Mouse (Mus musculus): ENCODE measurements around the gene Kat2b. TPM values are rescaled to one million over a fixed set of nuclear protein-coding genes. Genes with fewer than 3 reads are reported as not detected.
"Not testable (repeated sequence)": the region's sequence is repeated elsewhere in the genome, so short reads cannot be mapped to it uniquely, and the experiment has no call there.

The Kat2b gene
- polyA plus RNA-seq, 1 experiment from 2014 or later = 5.1 TPM

DNA sequence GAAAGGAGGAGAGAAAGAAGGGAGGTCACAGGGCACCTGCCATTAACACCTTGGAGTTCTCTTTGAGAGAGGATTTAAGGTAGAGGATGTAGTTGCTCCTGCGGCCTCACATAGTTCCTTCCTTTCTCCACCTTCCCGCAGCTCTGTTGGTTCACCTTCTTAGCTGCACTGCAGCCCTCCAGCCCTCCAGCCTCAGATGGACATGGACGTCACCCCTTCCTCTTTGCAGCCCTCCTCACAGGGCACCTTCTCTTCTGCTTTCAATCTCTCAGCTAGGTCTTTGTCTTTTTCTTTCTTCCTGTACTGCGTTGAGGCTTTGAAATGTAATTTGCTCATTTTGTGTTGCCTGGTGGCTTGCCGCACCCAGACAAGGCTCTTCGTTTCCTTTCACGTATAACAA is 42.3 kb downstream of the Kat2b start:
- WGBS = no CpG with 5 or more reads among the region's 7 CpGs
- not testable (repeated sequence) for H3K27ac ChIP-seq; H3K27me3 ChIP-seq; H3K9ac ChIP-seq; H3K4me1 ChIP-seq; H3K4me2 ChIP-seq; ATAC-seq (ENCODE audit: insufficient number of reproducible peaks, insufficient read depth, low FRiP score, low TSS enrichment, low read depth); H3K9me3 ChIP-seq; H3K4me3 ChIP-seq
- H3K36me3 ChIP-seq = peaks cover 18% of the 10 kb centered on the region; the same call in 1 of the 2 replicates

GRCm38 (mm10) chr17:53617295-53617957 is 50.8 kb downstream of the Kat2b start:
- Histone ChIP-seq H3K27ac (no peak overlapping the region), H3K4me3 (no peak overlapping the region), H3K9ac (no peak overlapping the region), H3K4me2 (no peak overlapping the region), H3K9me3 (no peaks in the 10 kb centered on the region), H3K4me1 (no peaks in the 10 kb centered on the region), H3K27me3 (no peaks in the 10 kb centered on the region), H3K36me3 (peaks cover 8% of the 10 kb centered on the region)
- 90% methylated on average over 6 of the region's 6 CpGs for WGBS
- no peak for ATAC-seq (ENCODE audit: insufficient number of reproducible peaks, insufficient read depth, low FRiP score, low TSS enrichment, low read depth)

GRCm38 (mm10) chr17:53618369-53618768 is 51.7 kb downstream of the Kat2b start:
- Histone ChIP-seq H3K4me1 (no peaks in the 10 kb centered on the region), H3K36me3 (peaks cover 6% of the 10 kb centered on the region), H3K9me3 (no peaks in the 10 kb centered on the region), H3K27ac (no peak overlapping the region), H3K4me2 (no peak overlapping the region), H3K9ac (no peak overlapping the region), H3K4me3 (no peak overlapping the region), H3K27me3 (no peaks in the 10 kb centered on the region)
- 93% methylated on average over 7 of the region's 7 CpGs for WGBS
- ATAC-seq (ENCODE audit: insufficient number of reproducible peaks, insufficient read depth, low FRiP score, low TSS enrichment, low read depth) = no peak

DNA sequence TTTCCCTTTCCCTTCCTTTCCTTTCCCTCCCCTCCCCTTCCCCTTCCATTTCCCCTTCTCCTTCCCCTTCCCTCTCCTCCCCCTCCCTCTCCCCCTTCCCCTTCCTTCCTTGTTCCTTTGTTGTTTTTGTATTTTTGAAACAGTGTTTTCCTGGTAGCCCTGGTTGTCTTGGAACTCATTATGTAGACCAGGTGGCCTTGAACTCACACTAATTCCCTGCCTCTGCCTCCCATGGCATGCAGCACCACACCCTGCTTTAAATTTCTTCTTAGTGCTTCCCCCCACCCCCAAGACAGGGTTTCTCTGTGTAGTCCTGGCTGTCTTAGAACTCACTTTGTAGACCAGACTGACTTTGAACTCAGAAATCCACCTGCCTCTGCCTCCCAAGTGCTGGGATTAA is 52.7 kb downstream of the Kat2b start:
- H3K4me2 ChIP-seq = no peak overlapping the region
- peaks cover 5% of the 10 kb centered on the region for H3K36me3 ChIP-seq
- H3K4me1 ChIP-seq = no peaks in the 10 kb centered on the region
- H3K4me3 ChIP-seq = no peak overlapping the region
- H3K27ac ChIP-seq = no peak overlapping the region
- ATAC-seq (ENCODE audit: insufficient number of reproducible peaks, insufficient read depth, low FRiP score, low TSS enrichment, low read depth) = no peak
- H3K9me3 ChIP-seq = no peaks in the 10 kb centered on the region
- no peaks in the 10 kb centered on the region for H3K27me3 ChIP-seq
- H3K9ac ChIP-seq = no peak overlapping the region

- Histone ChIP-seq H3K36me3 (peaks cover 5% of the 10 kb centered on the region; the same call in 1 of the 2 replicates), H3K4me2 (no peak overlapping the region), H3K4me1 (no peaks in the 10 kb centered on the region), H3K27ac (no peak overlapping the region), H3K27me3 (no peaks in the 10 kb centered on the region), H3K4me3 (no peak overlapping the region), H3K9ac (no peak overlapping the region), H3K9me3 (no peaks in the 10 kb centered on the region)
- no peak for ATAC-seq (ENCODE audit: insufficient number of reproducible peaks, insufficient read depth, low FRiP score, low TSS enrichment, low read depth)
- WGBS = 89% methylated on average over 4 of the region's 4 CpGs
These were observed 54.0 kb downstream of the Kat2b start for GRCm38 (mm10) chr17:53620611-53621010.

DNA sequence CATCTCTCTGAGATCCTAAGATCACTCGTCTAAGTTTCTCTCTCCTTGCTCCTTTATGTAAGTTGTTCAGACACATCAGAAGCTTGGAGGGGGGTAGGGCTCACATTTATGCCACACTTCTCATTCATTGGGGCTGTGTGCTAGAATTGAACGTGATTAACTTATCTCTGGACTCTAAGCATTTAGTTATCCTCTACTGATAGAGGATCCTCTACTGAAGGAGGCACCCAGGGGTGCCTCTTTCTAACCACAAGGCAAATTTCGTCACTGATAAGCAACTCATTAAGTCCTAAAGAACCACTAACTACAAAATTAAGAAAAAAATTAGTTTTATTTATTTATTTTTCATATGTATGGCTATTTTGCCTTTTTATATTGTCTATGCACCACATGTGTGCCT is 55.5 kb downstream of the Kat2b start:
- Histone ChIP-seq H3K27me3 (no peaks in the 10 kb centered on the region), H3K4me1 (no peaks in the 10 kb centered on the region), H3K9ac (no peak overlapping the region), H3K4me3 (no peak overlapping the region), H3K36me3 (peaks cover 10% of the 10 kb centered on the region; the same call in 1 of the 2 replicates), H3K27ac (no peak overlapping the region), H3K4me2 (no peak overlapping the region), H3K9me3 (no peaks in the 10 kb centered on the region)
- no peak for ATAC-seq (ENCODE audit: insufficient number of reproducible peaks, insufficient read depth, low FRiP score, low TSS enrichment, low read depth)
- 80% methylated on average over 3 of the region's 3 CpGs for WGBS

- H3K27me3 ChIP-seq = no peaks in the 10 kb centered on the region
- no peak overlapping the region for H3K27ac ChIP-seq
- peaks cover 10% of the 10 kb centered on the region; the same call in 1 of the 2 replicates for H3K36me3 ChIP-seq
- no peak for ATAC-seq (ENCODE audit: insufficient number of reproducible peaks, insufficient read depth, low FRiP score, low TSS enrichment, low read depth)
- WGBS = 91% methylated on average over 9 of the region's 9 CpGs
- H3K9ac ChIP-seq = no peak overlapping the region
- no peaks in the 10 kb centered on the region for H3K4me1 ChIP-seq
- no peak overlapping the region for H3K4me3 ChIP-seq
- H3K4me2 ChIP-seq = no peak overlapping the region
- H3K9me3 ChIP-seq = no peaks in the 10 kb centered on the region
These were observed 57.1 kb downstream of the Kat2b start for GRCm38 (mm10) chr17:53623762-53624161.

DNA sequence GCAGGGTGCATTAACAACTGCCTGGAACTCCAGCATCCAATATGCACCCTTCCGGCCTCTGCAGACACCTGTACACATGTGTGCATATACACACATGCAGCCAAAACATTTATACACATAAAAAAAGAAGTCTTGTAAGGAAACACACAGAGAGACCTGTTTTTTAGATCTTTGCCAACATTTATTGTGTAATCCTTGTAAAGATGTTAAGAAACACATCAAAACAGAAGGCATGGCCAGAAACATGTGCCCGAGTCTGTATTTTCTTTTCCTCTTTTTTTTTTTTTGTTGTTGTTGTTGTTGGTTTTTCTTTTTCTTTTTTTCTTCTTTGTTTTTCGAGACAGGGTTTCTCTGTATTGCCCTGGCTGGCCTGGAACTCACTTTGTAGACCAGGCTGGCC is 59.5 kb downstream of the Kat2b start:
- no peak overlapping the region for H3K9ac ChIP-seq
- no peak overlapping the region for H3K27ac ChIP-seq
- H3K27me3 ChIP-seq = no peaks in the 10 kb centered on the region
- H3K4me3 ChIP-seq = no peak overlapping the region
- no peak overlapping the region for H3K4me2 ChIP-seq
- no peaks in the 10 kb centered on the region for H3K9me3 ChIP-seq
- peaks cover 14% of the 10 kb centered on the region; the same call in 1 of the 2 replicates for H3K36me3 ChIP-seq
- no peaks in the 10 kb centered on the region for H3K4me1 ChIP-seq
- no peak for ATAC-seq (ENCODE audit: insufficient number of reproducible peaks, insufficient read depth, low FRiP score, low TSS enrichment, low read depth)
- WGBS = 90% methylated on average over 3 of the region's 3 CpGs

GRCm38 (mm10) chr17:53627497-53627896 is 60.8 kb downstream of the Kat2b start:
- no peaks in the 10 kb centered on the region for H3K4me1 ChIP-seq
- no peak overlapping the region for H3K9ac ChIP-seq
- ATAC-seq (ENCODE audit: insufficient number of reproducible peaks, insufficient read depth, low FRiP score, low TSS enrichment, low read depth) = no peak
- no peak overlapping the region for H3K4me3 ChIP-seq
- WGBS = 80% methylated on average over 4 of the region's 4 CpGs
- no peaks in the 10 kb centered on the region for H3K9me3 ChIP-seq
- H3K27ac ChIP-seq = no peak overlapping the region
- H3K27me3 ChIP-seq = no peaks in the 10 kb centered on the region
- H3K4me2 ChIP-seq = no peak overlapping the region
- H3K36me3 ChIP-seq = peaks cover 15% of the 10 kb centered on the region

- Histone ChIP-seq H3K9me3 (no peaks in the 10 kb centered on the region), H3K36me3 (peaks cover 21% of the 10 kb centered on the region), H3K9ac (no peak overlapping the region), H3K4me1 (no peaks in the 10 kb centered on the region), H3K27me3 (no peaks in the 10 kb centered on the region), H3K4me3 (no peak overlapping the region), H3K4me2 (no peak overlapping the region), H3K27ac (no peak overlapping the region)
- WGBS = 76% methylated on average over 5 of the region's 5 CpGs
- no peak for ATAC-seq (ENCODE audit: insufficient number of reproducible peaks, insufficient read depth, low FRiP score, low TSS enrichment, low read depth)
These were observed 61.5 kb downstream of the Kat2b start for GRCm38 (mm10) chr17:53628131-53628530.

GRCm38 (mm10) chr17:53631344-53631743 is 64.7 kb downstream of the Kat2b start:
- ATAC-seq (ENCODE audit: insufficient number of reproducible peaks, insufficient read depth, low FRiP score, low TSS enrichment, low read depth) = no peak
- H3K36me3 ChIP-seq = peaks cover 24% of the 10 kb centered on the region
- H3K4me1 ChIP-seq = no peaks in the 10 kb centered on the region
- no peaks in the 10 kb centered on the region for H3K27me3 ChIP-seq
- no peak overlapping the region for H3K4me3 ChIP-seq
- H3K9ac ChIP-seq = no peak overlapping the region
- no peak overlapping the region for H3K4me2 ChIP-seq
- H3K9me3 ChIP-seq = no peaks in the 10 kb centered on the region
- H3K27ac ChIP-seq = no peak overlapping the region

DNA sequence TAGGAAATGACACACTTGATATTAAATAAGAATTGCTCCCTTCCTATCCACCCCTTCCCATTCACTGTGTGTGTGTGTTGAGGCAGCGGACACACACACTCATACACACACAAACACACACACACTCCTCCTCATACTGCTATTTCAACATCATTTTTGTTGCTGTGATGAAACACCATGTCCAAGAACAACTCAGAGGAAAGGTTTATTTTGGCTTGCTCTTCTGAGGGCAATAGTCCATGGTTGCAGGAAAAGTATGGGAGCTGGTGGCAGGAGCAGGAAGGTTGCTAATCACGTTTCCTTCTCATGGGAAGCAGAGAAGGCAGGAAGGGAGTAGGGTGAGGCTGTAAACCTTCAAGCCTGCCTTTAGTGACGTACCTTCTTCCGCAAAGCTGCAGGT is 76.7 kb downstream of the Kat2b start:
- no peaks in the 10 kb centered on the region for H3K4me1 ChIP-seq
- WGBS = 90% methylated on average over 4 of the region's 4 CpGs
- H3K27ac ChIP-seq = no peak overlapping the region
- no peak overlapping the region for H3K4me3 ChIP-seq
- no peaks in the 10 kb centered on the region for H3K27me3 ChIP-seq
- H3K9me3 ChIP-seq = no peaks in the 10 kb centered on the region
- no peak overlapping the region for H3K9ac ChIP-seq
- H3K36me3 ChIP-seq = peaks cover 54% of the 10 kb centered on the region
- H3K4me2 ChIP-seq = no peak overlapping the region
- ATAC-seq (ENCODE audit: insufficient number of reproducible peaks, insufficient read depth, low FRiP score, low TSS enrichment, low read depth) = no peak
